In the genomic region with DNA sequence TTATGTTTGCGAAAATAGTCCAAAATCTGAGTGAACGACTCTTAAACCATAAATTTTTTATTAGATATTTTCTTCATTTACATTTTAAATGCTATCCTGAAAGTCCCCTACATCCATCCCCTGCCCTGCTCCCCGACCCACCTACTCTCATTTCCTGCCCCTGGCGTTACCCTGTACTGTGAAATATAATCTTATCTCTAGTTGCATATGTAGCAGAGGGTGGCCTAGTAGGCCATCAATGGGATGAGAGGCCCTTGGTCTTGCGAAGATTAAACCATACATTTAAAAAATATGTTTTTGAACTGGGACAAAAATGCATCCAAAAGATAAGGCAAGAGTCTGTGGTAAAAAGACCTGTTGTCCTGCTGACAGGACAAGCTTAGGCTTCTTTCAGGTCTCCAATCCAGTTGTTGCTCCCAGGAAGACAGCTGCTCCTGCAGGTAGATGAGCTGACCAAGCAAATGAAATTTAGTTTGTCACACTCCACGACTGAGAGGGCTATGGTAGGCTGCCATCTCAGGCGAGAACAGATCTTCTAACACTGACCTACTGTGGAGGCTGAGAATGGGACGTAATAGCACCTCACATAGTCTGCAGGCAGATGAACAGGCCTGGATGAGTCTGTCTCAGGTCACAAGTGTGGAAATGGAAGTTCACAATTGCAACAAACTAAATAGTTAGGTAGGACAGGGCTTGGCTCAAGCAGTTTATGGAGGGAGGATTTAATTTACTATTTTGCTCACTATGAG, we compare ENCODE assay signal across 23 mouse cellular contexts. TPM values are rescaled to one million over a fixed set of nuclear protein-coding genes. Genes with fewer than 3 reads are reported as not detected.
DNase-seq lines count a peak whose midpoint lies in the region; ATAC-seq and TF ChIP-seq lines count a peak whose summit lies in the region.
"Not testable (repeated sequence)": the region's sequence is repeated elsewhere in the genome, so short reads cannot be mapped to it uniquely, and the experiment has no call there.
"Had no signal": no experiment of that assay in that cellular context is flagged by ENCODE, and none has a peak within 500 bp of the region (broad histone marks: within the 10 kb centered on the region; RNA-seq: fewer than 3 reads in every experiment).

No protein-coding gene starts in this region.

- TF ChIP-seq CTCF in G1E (IDR thresholded peaks at IDR 0.05; ENCODE audit: low read depth, low read length), result not testable (repeated sequence)

- WGBS in liver, embryonic 11.5 days, result no CpG with 5 or more reads among the region's 8 CpGs
- WGBS in liver, embryonic 13.5 days (ENCODE audit: insufficient replicate concordance), result no CpG with 5 or more reads among the region's 8 CpGs
- no CpG with 5 or more reads among the region's 8 CpGs for WGBS in liver, embryonic 15.5 days (ENCODE audit: insufficient replicate concordance)
- WGBS in midbrain, embryonic 14.5 days, result no CpG with 5 or more reads among the region's 8 CpGs

- H3K4me2 ChIP-seq in liver, embryonic 11.5 days; liver, embryonic 13.5 days; liver, embryonic 15.5 days; midbrain, embryonic 14.5 days (ENCODE audit: low read length): not testable (repeated sequence)

- not testable (repeated sequence) for DNase-seq in G1E (ENCODE audit: low spot score); liver, embryonic 11.5 days (ENCODE audit: low spot score); liver, embryonic 13.5 days; midbrain, embryonic 14.5 days

- H3K9me3 ChIP-seq in G1E (replicated peaks); liver, embryonic 11.5 days (ENCODE audit: control insufficient read depth, low read length); liver, embryonic 13.5 days (replicated peaks); liver, embryonic 15.5 days (replicated peaks); midbrain, embryonic 14.5 days (ENCODE audit: control insufficient read depth, low read length): not testable (repeated sequence)

- H3K36me3 ChIP-seq in G1E (replicated peaks); liver, embryonic 11.5 days (ENCODE audit: control insufficient read depth, insufficient read depth, low read length); liver, embryonic 13.5 days; liver, embryonic 15.5 days (replicated peaks); midbrain, embryonic 14.5 days (ENCODE audit: control insufficient read depth, insufficient read depth, low read length): not testable (repeated sequence)

- H3K4me1 ChIP-seq in G1E (ENCODE audit: insufficient read depth, low read depth, low read length); liver, embryonic 11.5 days (replicated peaks; ENCODE audit: control insufficient read depth, insufficient read depth, low read length); liver, embryonic 13.5 days (replicated peaks); liver, embryonic 15.5 days (replicated peaks); midbrain, embryonic 14.5 days (ENCODE audit: control insufficient read depth, insufficient read depth, low read length): not testable (repeated sequence)

- not testable (repeated sequence) for H3K4me3 ChIP-seq in G1E (ENCODE audit: low read depth, low read length); liver, embryonic 11.5 days (ENCODE audit: low read depth, low read length); liver, embryonic 13.5 days (replicated peaks); liver, embryonic 15.5 days (replicated peaks); midbrain, embryonic 14.5 days (replicated peaks; ENCODE audit: low read depth, low read length)

- not testable (repeated sequence) for H3K27me3 ChIP-seq in G1E (ENCODE audit: insufficient read depth, low read length); liver, embryonic 11.5 days (replicated peaks; ENCODE audit: control insufficient read depth, insufficient read depth, low read length); liver, embryonic 13.5 days; liver, embryonic 15.5 days; midbrain, embryonic 14.5 days (ENCODE audit: control insufficient read depth, insufficient read depth, low read length)

- not testable (repeated sequence) for H3K27ac ChIP-seq in liver, embryonic 11.5 days (ENCODE audit: low read depth, low read length); liver, embryonic 13.5 days; liver, embryonic 15.5 days (replicated peaks); midbrain, embryonic 14.5 days (replicated peaks; ENCODE audit: low read depth, low read length)

- not testable (repeated sequence) for H3K9ac ChIP-seq in liver, embryonic 11.5 days (ENCODE audit: low read depth, low read length); liver, embryonic 13.5 days; liver, embryonic 15.5 days; midbrain, embryonic 14.5 days (replicated peaks; ENCODE audit: low read length)

- ATAC-seq in G1E (ENCODE audit: extremely low read depth, insufficient number of reproducible peaks, low FRiP score, poor library complexity, severe bottlenecking), result peak; percentile 88
- peak; percentile 35; the same call in 1 of the 2 replicates for ATAC-seq in erythroblast, adult 5-6 weeks (replicated peaks; ENCODE audit: low FRiP score, poor library complexity, severe bottlenecking)
- peak; percentile 90 for ATAC-seq in liver, embryonic 11.5 days (replicated peaks; ENCODE audit: low FRiP score)
- peak; percentile 96 for ATAC-seq in liver, embryonic 13.5 days (ENCODE audit: low read depth)
- peak; percentile 83 for ATAC-seq in liver, embryonic 15.5 days (ENCODE audit: insufficient read depth)
- peak; percentile 17; the same call in 1 of the 2 replicates for ATAC-seq in megakaryocyte progenitor cell, adult 5-6 weeks (replicated peaks; ENCODE audit: poor library complexity)
- peak; percentile 17; the same call in 1 of the 2 replicates for ATAC-seq in midbrain, embryonic 14.5 days (ENCODE audit: low FRiP score, low TSS enrichment)

RNA-seq across cellular contexts. Expression of a gene that starts 10.8 kb away (rescaled TPM):
- total RNA-seq in G1E (2014; fragmentation: Nextera tagmentation), result not detected in 2 replicates
- total RNA-seq in G1E (2017), result not detected in 2 replicates
- not detected in 2 replicates for polyA plus RNA-seq in G1E (2012)
- not detected in 2 replicates for total RNA-seq in erythroblast, adult 5-6 weeks (2015; ENCODE audit: low replicate concordance)
- not detected in 2 replicates for total RNA-seq in erythroblast, adult 5-6 weeks (2017; ENCODE audit: low replicate concordance)
- polyA plus RNA-seq in liver, embryonic 11.5 days (2014; fragmentation: Nextera tagmentation; extraction: Ambion mirVana), result not detected in 2 replicates
- polyA plus RNA-seq in liver, embryonic 13.5 days (2015; fragmentation: Nextera tagmentation; extraction: Ambion mirVana), result not detected in 2 replicates
- not detected in 2 replicates for polyA plus RNA-seq in liver, embryonic 15.5 days (2015; fragmentation: Nextera tagmentation; extraction: Ambion mirVana)
- not detected in 2 replicates for total RNA-seq in megakaryocyte progenitor cell, adult 5-6 weeks (2015)
- not detected in 2 replicates for total RNA-seq in megakaryocyte progenitor cell, adult 5-6 weeks (2017)
- polyA plus RNA-seq in midbrain, embryonic 14.5 days (2014; fragmentation: Nextera tagmentation; extraction: Ambion mirVana), result not detected in 2 replicates
- total RNA-seq: adrenal gland, adult 2 months; adrenal gland, postnatal 10 days; adrenal gland, postnatal 25 days; adrenal gland, postnatal 4 days; CH12.LX; common myeloid progenitor, adult 5-6 weeks; forebrain, postnatal 0 days; MEL had no signal
- polyA plus RNA-seq: adrenal gland, adult 2 months; brain, embryonic 14.5 days; CD4-positive, CD25-positive, alpha-beta regulatory T cell, adult 4 months; embryonic facial prominence, embryonic 11.5 days; embryonic facial prominence, embryonic 14.5 days; erythroblast, embryonic 14.5 days; forebrain, embryonic 11.5 days; forebrain, embryonic 13.5 days; forebrain, embryonic 15.5 days; forebrain, postnatal 0 days had no signal

Comparison
In these comparisons a context has a peak if more than half of its experiments do, and no peak if none do; other contexts are left out.
1. ATAC-seq: peak in every context shown above with its lines; median percentile 96 in liver, embryonic 13.5 days; 90 in liver, embryonic 11.5 days; 88 in G1E; 83 in liver, embryonic 15.5 days; 35 in erythroblast, adult 5-6 weeks; 17 in megakaryocyte progenitor cell, adult 5-6 weeks; 17 in midbrain, embryonic 14.5 days.